Mouse (Mus musculus) kidney, postnatal 0 days (tissue): ENCODE data around the gene Exph5. TPM values are rescaled to one million over a fixed set of nuclear protein-coding genes. Genes with fewer than 3 reads are reported as not detected.
A peak's percentile ranks its signal among the peaks of the same experiment; 100 is the strongest.

ENCODE experiments used
- ATAC-seq: fragments of 200-750 bp; cut with Nextera tagmentation; replicated peaks from 2 replicates; pipeline ENCODE4 v1.8.0; 2017; ENCODE audit warnings: low read depth, moderate number of reproducible peaks, moderate TSS enrichment, moderate library complexity; ENCODE audit not compliant: low FRiP score
- DNase-seq: peaks from one replicate; pipeline ENCODE4 v3.0.0-alpha.2; 2016; ENCODE audit warnings: low spot score
- H3K27ac ChIP-seq: fragments of 300-500 bp; sonication (generic); 2 replicates; pipeline ENCODE4 v1.5.1; 2014; ENCODE audit warnings: mild to moderate bottlenecking
- H3K27me3 ChIP-seq: fragments of 300-500 bp; sonication (generic); 2 replicates; pipeline ENCODE4 v1.6.1; 2014; ENCODE audit warnings: low read length, mixed read lengths; ENCODE audit not compliant: insufficient read depth
- H3K36me3 ChIP-seq: fragments of 300-500 bp; sonication (generic); 2 replicates; pipeline ENCODE4 v1.6.1; 2014; ENCODE audit warnings: low read length, mixed read lengths; ENCODE audit not compliant: insufficient read depth
- H3K4me1 ChIP-seq: fragments of 300-500 bp; sonication (generic); replicated peaks from 2 replicates; pipeline ENCODE4 v1.6.1; 2014; ENCODE audit warnings: antibody characterized with exemption, low read length, mixed read lengths; ENCODE audit not compliant: insufficient read depth
- H3K4me2 ChIP-seq: fragments of 300-500 bp; sonication (generic); 2 replicates; pipeline ENCODE4 v1.6.1; 2014; ENCODE audit warnings: mild to moderate bottlenecking, low read length, moderate library complexity, mixed read lengths
- H3K4me3 ChIP-seq: fragments of 300-500 bp; sonication (generic); replicated peaks from 2 replicates; pipeline ENCODE4 v1.5.1; 2014; ENCODE audit warnings: low read depth, low read length
- H3K9ac ChIP-seq: fragments of 300-500 bp; sonication (generic); 2 replicates; pipeline ENCODE4 v1.6.1; 2014; ENCODE audit warnings: low read depth, low read length
- H3K9me3 ChIP-seq: fragments of 300-500 bp; sonication (generic); replicated peaks from 2 replicates; pipeline ENCODE4 v1.6.1; 2016; ENCODE audit warnings: low read length, inconsistent platforms, mixed read lengths
- CTCF ChIP-seq: IDR thresholded peaks from 2 replicates; pipeline ENCODE4 v1.5.1; 2016; ENCODE audit warnings: antibody characterized with exemption, low read depth, mild to moderate bottlenecking, moderate library complexity
- WGBS: fragments of 180-500 bp; shearing (Covaris S2); extraction: QIAGEN DNeasy Blood & Tissue Kit; methylation state at CpG from one replicate; pipeline ENCODE4 v1.1.7; 2014; 5-methylcytosine and 5-hydroxymethylcytosine counted together
- polyA plus RNA-seq: library from polyadenylated mRNA; unstranded; fragments of >200 nt; fragmentation: Nextera tagmentation; extraction: Ambion mirVana; gene quantifications from 2 replicates; pipeline ENCODE4 v1.2.1, GENCODE M21; 2015

The Exph5 gene
- polyA plus RNA-seq, 1 experiment from 2014 or later = 2.4 TPM

DNA sequence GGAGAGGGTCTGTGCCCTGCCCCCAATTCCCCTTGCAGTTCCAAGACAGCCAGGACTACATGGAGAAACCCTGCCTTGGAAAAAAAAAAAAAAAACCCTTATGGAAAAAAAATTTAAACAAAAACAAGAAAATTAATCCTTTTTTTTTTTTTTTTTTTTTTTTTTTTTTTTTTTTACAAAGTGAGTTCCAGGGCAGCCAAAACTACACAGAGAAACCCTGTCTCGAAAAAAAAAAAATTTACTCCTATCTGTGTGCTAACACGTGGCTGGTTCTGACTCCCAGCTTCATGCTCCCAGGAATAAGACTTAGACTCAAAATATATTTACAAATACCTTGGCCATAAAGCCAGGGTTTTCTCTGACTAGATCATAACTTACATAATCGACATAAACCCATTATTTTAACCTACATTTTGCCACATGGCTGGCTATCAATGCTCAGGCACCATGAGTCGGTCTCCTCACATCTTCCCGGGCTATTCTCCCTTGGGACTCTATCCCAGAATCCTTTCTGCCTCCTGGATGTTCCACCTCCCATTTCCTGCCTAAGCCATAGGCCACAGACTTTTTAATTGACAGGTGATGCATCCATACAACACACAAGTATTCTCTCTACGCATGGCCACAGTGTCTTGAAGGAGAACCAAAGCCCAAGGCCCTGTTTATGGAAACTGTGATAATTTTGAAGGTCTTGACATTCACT is 102.7 kb downstream of the Exph5 start:
- no peak overlapping the region; the same call in 1 of the 2 replicates for H3K4me2 ChIP-seq
- no peak overlapping the region for H3K9ac ChIP-seq
- peaks cover 13% of the 10 kb centered on the region; the same call in 1 of the 2 replicates for H3K4me1 ChIP-seq
- H3K27me3 ChIP-seq = no peaks in the 10 kb centered on the region
- no peak overlapping the region for H3K4me3 ChIP-seq
- ATAC-seq (no peak), DNase-seq (no peak)
- 81% methylated on average over 6 of the region's 6 CpGs for WGBS
- no peak for TF ChIP-seq CTCF
- H3K36me3 ChIP-seq = no peaks in the 10 kb centered on the region
- H3K9me3 ChIP-seq = no peaks in the 10 kb centered on the region
- H3K27ac ChIP-seq = 0 out of 2 replicates have a peak overlapping the region, but pooled peaks have one; percentile 82

DNA sequence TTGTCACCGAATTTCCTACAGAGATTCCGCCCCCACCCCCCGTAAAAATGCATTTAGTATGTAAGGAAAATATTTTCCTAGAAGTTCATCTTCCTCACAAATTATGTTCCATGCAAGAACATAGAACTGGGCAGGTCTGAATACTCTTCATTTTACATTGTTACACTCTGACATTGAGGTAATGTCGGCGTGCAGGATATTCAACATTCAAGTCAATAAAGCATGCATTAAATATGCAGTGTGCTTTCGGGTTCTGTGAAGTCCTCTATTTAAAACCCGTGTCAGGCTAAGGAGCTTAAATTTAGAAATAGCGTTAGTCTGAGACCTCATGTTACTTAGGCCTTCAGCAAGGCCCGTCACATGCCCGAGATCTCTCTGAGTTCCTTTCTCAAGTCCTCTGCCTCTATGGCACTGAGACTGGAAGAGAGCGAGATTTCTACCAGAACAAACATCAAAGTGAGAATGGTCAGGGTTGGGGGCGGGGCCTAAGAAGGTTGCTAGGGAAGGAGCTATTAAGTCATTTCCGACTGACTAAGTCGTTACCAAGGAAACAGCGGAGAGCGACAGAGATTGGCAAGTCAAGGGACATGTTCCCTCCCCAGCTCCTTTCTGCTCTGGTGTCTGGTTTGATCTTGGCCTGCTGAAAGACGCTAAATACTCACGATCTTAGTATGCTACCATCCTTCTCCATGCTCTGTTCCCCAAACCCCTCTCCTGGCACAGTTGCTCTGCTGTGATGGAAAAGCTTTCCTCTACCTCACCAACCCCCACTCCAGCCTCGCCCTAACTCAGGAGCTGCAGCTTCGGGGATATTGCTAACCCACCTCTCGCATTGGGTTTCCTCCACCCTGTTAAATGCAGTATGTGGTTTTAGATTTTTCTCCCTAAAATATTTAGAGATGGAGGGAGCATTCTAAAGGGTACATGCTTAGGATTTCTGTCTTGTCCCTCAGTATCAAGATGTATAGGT is 103.6 kb downstream of the Exph5 start:
- no peaks in the 10 kb centered on the region for H3K36me3 ChIP-seq
- no peaks in the 10 kb centered on the region for H3K9me3 ChIP-seq
- ATAC-seq (peak; percentile 81), DNase-seq (peak; percentile 96)
- H3K4me3 ChIP-seq = peak overlapping the region; percentile 32
- no peak for TF ChIP-seq CTCF
- peaks cover 13% of the 10 kb centered on the region; the same call in 1 of the 2 replicates for H3K4me1 ChIP-seq
- H3K9ac ChIP-seq = peak overlapping the region; percentile 53
- WGBS = 23% methylated on average over 21 of the region's 21 CpGs
- H3K4me2 ChIP-seq = peak overlapping the region; percentile 64
- peak overlapping the region; percentile 60 for H3K27ac ChIP-seq
- no peaks in the 10 kb centered on the region for H3K27me3 ChIP-seq

DNA sequence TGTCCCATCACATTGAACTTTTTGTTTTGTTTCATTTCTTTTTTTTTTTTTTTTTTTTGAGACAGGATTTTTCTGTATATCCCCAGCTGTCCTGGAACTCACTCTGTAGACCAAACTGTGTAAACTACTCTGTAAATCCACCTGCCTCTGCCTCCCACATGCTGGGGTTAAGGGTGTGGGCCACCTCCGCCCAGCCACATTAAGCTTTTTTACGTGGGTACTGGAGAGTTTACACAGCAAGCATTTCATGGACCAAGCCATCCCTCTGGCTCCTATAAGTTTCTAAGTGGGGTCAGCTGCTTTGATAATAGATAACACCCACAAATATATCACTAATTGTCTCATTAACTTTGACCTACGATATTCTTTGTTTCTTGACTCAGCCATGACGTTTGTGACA is 107.1 kb downstream of the Exph5 start:
- Histone ChIP-seq H3K27ac (no peak overlapping the region), H3K4me3 (no peak overlapping the region), H3K36me3 (no peaks in the 10 kb centered on the region), H3K27me3 (no peaks in the 10 kb centered on the region), H3K9me3 (no peaks in the 10 kb centered on the region), H3K4me1 (no peaks in the 10 kb centered on the region), H3K4me2 (no peak overlapping the region), H3K9ac (no peak overlapping the region)
- DNase-seq = no peak
- WGBS = 53% methylated on average over 4 of the region's 4 CpGs
- ATAC-seq = no peak
- no peak for TF ChIP-seq CTCF

DNA sequence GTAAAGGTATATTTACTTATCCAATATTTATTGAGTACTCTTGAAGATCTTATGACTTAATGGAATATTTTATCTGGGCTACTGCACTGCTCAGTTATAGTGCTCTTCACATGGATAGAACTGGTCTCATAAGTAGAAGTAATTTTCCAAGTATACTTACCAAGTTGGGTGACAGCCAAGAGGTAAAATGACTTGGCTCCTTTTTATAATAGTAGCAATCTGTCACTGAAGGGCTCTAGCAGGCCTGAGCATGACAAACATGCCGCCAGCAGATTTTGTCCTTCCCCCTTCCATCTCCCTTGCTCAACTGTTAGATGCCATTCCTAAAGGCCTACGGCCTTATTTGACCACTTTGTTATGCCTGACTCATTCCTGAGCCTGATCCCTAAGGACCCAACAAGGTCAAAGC is 107.5 kb downstream of the Exph5 start:
- WGBS = 62% methylated on average over 2 of the region's 2 CpGs
- Histone ChIP-seq H3K4me2 (no peak overlapping the region), H3K4me1 (no peaks in the 10 kb centered on the region), H3K9ac (no peak overlapping the region), H3K27me3 (no peaks in the 10 kb centered on the region), H3K27ac (no peak overlapping the region), H3K4me3 (no peak overlapping the region), H3K36me3 (no peaks in the 10 kb centered on the region), H3K9me3 (no peaks in the 10 kb centered on the region)
- ATAC-seq (no peak), DNase-seq (no peak)
- no peak for TF ChIP-seq CTCF

DNA sequence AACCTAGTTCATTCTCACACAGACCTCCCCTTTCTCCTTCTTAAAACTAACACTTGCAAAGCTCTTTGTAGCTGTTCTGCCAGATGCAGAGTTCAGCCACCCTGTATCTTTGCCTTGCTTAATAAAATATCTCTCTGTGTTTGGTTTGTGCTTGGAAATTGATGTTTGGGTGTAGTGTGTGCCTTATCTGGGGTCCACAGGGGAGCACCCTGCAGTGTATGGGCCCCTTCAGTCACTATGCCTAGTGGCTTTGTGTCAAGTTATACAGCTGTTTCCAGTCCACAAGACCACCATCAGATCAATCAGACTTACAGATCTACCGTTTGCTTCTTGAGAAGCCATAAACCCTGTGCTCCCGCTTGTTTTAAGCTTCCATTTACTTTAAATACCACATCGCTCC is 108.0 kb downstream of the Exph5 start:
- Histone ChIP-seq H3K27me3 (no peaks in the 10 kb centered on the region), H3K36me3 (no peaks in the 10 kb centered on the region), H3K4me3 (no peak overlapping the region), H3K9ac (no peak overlapping the region), H3K9me3 (no peaks in the 10 kb centered on the region), H3K27ac (no peak overlapping the region), H3K4me2 (no peak overlapping the region), H3K4me1 (no peaks in the 10 kb centered on the region)
- no peak for ATAC-seq
- DNase-seq = no peak
- no peak for TF ChIP-seq CTCF
- WGBS = 67% methylated on average over 3 of the region's 3 CpGs

DNA sequence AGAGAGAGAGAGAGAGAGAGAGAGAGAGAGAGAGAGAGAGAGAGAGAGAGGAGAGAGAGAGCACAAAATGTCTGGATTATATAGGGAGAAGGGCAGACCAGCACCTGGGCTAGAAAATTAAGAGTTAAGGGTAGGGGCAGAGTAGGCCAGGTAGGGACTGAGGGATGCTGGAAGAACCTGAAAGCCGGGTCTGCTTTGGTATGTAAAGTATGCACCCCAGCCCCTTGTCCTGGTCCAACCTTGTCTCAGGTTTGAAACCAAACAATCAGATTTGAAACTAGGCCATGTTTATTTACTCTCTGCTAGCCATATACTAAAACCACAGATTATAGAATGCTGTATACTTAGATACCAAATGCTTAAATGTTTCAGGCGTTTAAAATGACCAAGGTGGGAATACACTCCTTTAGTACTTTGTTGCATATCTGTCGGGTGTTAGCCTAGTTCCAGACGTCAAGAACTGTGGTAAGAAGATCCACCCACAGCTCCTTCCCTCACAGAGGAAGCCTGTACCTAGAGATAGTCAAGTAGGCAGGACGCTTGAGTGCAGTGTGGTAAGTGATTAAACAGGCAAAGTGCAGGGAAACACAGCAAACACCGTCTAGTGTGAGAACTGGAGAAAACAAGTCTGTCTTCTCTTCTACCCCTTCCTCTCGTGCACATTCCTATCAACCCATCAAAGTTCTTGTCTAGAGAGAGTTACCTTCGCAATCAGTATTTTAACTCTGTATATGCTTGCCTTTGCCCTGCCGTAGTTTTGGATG is 120.8 kb downstream of the Exph5 start:
- no peak for DNase-seq
- no peak for TF ChIP-seq CTCF
- Histone ChIP-seq H3K4me2 (no peak overlapping the region), H3K27me3 (no peaks in the 10 kb centered on the region), H3K27ac (no peak overlapping the region), H3K36me3 (no peaks in the 10 kb centered on the region), H3K9ac (no peak overlapping the region), H3K4me3 (no peak overlapping the region), H3K4me1 (no peaks in the 10 kb centered on the region), H3K9me3 (no peaks in the 10 kb centered on the region)
- 66% methylated on average over 9 of the region's 9 CpGs for WGBS
- no peak for ATAC-seq
